ENCODE assay signal across 9 mouse cellular contexts in the genomic region with DNA sequence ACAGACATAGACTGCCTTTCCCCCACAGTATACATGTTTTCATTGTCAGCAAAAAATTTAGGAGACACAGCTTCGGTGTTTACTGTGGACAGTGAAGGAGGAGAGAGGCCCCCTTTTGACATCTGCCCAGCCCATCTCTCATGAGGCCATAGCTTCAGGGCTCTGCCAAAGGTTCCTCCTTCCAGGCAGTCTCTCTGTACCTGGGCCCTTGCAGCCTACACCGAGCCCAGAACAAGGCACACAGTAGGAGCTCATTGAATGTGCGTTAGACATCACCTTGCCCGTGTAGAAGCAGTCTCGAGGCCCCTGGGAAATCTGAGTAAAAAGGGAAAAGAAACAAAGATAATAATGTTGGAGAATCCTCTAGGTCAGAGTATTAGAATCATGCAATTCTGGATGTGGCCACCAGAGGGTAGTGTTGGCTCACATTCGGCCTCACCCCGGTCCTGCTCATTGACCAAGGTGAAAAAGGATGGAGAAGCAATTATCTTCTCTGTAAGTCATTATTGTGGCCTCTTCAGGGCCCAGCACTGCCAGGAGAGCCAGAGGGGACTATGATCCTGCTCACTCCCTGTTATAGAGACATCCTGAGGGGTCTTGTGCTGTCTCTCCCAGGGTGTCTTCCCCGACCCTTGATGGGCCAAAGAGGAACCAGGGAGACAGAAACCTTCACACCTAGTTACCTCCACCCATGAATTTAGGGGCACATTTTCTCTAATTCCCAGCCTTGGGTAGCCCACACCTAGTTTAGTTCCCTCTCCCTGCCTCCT. TPM values are rescaled to one million over a fixed set of nuclear protein-coding genes. Genes with fewer than 3 reads are reported as not detected.
A peak's percentile ranks its signal among the peaks of the same experiment; 100 is the strongest.
DNase-seq lines count a peak whose midpoint lies in the region; ATAC-seq lines count a peak whose summit lies in the region.
"Had no signal": no experiment of that assay in that cellular context is flagged by ENCODE, and none has a peak within 500 bp of the region (broad histone marks: within the 10 kb centered on the region; RNA-seq: fewer than 3 reads in every experiment).

No protein-coding gene starts in this region.

- H3K27me3 ChIP-seq in limb, embryonic 10.5 days (ENCODE audit: low read depth, poor library complexity, severe bottlenecking) = peaks cover 49% of the 10 kb centered on the region

- intact Hi-C loops in gastrocnemius, postnatal 36 days (cut with DNase I) = loop anchor here (1.0 to 5.0 kb wide), 3 partner anchors 46 to 190 kb away; a partner anchor contains a TSS

- H3K4me3 ChIP-seq in limb, embryonic 10.5 days = no peak overlapping the region
- H3K4me3 ChIP-seq: embryonic facial prominence, embryonic 13.5 days had no signal

- no peaks in the 10 kb centered on the region for H3K36me3 ChIP-seq in limb, embryonic 10.5 days
- H3K36me3 ChIP-seq: embryonic facial prominence, embryonic 13.5 days had no signal

- H3K9me3 ChIP-seq in limb, embryonic 10.5 days (replicated peaks) = no peaks in the 10 kb centered on the region
- H3K9me3 ChIP-seq: embryonic facial prominence, embryonic 13.5 days had no signal

- H3K27ac ChIP-seq in limb, embryonic 10.5 days = no peak overlapping the region
- H3K27ac ChIP-seq: embryonic facial prominence, embryonic 13.5 days had no signal

- 16% methylated on average over 8 of the region's 8 CpGs for WGBS in limb, embryonic 10.5 days

- peaks cover 12% of the 10 kb centered on the region for H3K4me1 ChIP-seq in limb, embryonic 10.5 days

- ATAC-seq in monocyte, adult 5-6 weeks (replicated peaks; ENCODE audit: insufficient number of reproducible peaks, low FRiP score, low TSS enrichment, poor library complexity, severe bottlenecking) = peak; percentile 76

- peak; percentile 66 for DNase-seq in A20 (ENCODE audit: low read depth, low spot score)
- peak; percentile 78 for DNase-seq in adrenal gland, adult 2 months
- DNase-seq in embryo, embryonic 10.5 days (ENCODE audit: low spot score) = peak; percentile 90
- peak; percentile 70 for DNase-seq in gastrocnemius, postnatal 36 days
- DNase-seq in kidney, adult 18-20 months = peak; percentile 80
- DNase-seq in limb, embryonic 10.5 days (ENCODE audit: low spot score) = peak; percentile 86
- peak; percentile 72 to 90 for DNase-seq in spleen, postnatal 4 days (ENCODE audit: low spot score in 2 of 2)

RNA-seq across cellular contexts. Expression of a gene that starts 6.5 kb away (rescaled TPM):
- total RNA-seq in adrenal gland, adult 2 months (2021) = 10 to 100 TPM; 34.6 to 62.1 TPM
- polyA plus RNA-seq in adrenal gland, adult 2 months (2012; rRNA removed) = 28.5 and 32.8 TPM in 2 replicates
- under 1 TPM in 1 of 2 experiments, not detected in 1; 0.23 TPM for total RNA-seq in gastrocnemius, postnatal 36 days (2021)
- 0.85 and 1.3 TPM in 2 replicates for polyA plus RNA-seq in limb, embryonic 10.5 days (2016; fragmentation: Nextera tagmentation; extraction: Ambion mirVana)
- total RNA-seq in monocyte, adult 5-6 weeks (2017) = 1.3 to 2.7 TPM in 2 of 3 replicates, not detected in the other

RNA-seq across cellular contexts. Expression of a gene that starts 28.2 kb away (rescaled TPM):
- not detected for total RNA-seq in adrenal gland, adult 2 months (2021)
- polyA plus RNA-seq in adrenal gland, adult 2 months (2012; rRNA removed) = not detected in 2 replicates
- total RNA-seq in gastrocnemius, postnatal 36 days (2021) = not detected
- polyA plus RNA-seq in limb, embryonic 10.5 days (2016; fragmentation: Nextera tagmentation; extraction: Ambion mirVana) = not detected in 2 replicates
- not detected in 3 replicates for total RNA-seq in monocyte, adult 5-6 weeks (2017)

RNA-seq across cellular contexts. Expression of a gene that starts 35.2 kb away (rescaled TPM):
- total RNA-seq in adrenal gland, adult 2 months (2021) = 10 to 100 TPM; 67.0 to 94.3 TPM
- 275 and 284 TPM in 2 replicates for polyA plus RNA-seq in adrenal gland, adult 2 months (2012; rRNA removed)
- 10 to 100 TPM; 73.8 to 80.2 TPM for total RNA-seq in gastrocnemius, postnatal 36 days (2021)
- polyA plus RNA-seq in limb, embryonic 10.5 days (2016; fragmentation: Nextera tagmentation; extraction: Ambion mirVana) = 35.6 and 41.8 TPM in 2 replicates
- 14.7 to 28.8 TPM (median 21.2 TPM) in 3 replicates for total RNA-seq in monocyte, adult 5-6 weeks (2017)

RNA-seq across cellular contexts. Expression of a gene that starts 42.7 kb away (rescaled TPM):
- 1,000 to 10,000 TPM; 1,002 to 1,252 TPM for total RNA-seq in adrenal gland, adult 2 months (2021)
- polyA plus RNA-seq in adrenal gland, adult 2 months (2012; rRNA removed) = 121 and 147 TPM in 2 replicates
- total RNA-seq in gastrocnemius, postnatal 36 days (2021) = 1,000 to 10,000 TPM in 1 of 2 experiments, 100 to 1,000 TPM in 1; 947 to 1,138 TPM
- polyA plus RNA-seq in limb, embryonic 10.5 days (2016; fragmentation: Nextera tagmentation; extraction: Ambion mirVana) = 1,486 and 1,565 TPM in 2 replicates
- total RNA-seq in monocyte, adult 5-6 weeks (2017) = 374 to 712 TPM (median 492 TPM) in 3 replicates

RNA-seq across cellular contexts. Expression of a gene that starts 52.2 kb away (rescaled TPM):
- total RNA-seq in adrenal gland, adult 2 months (2021) = 10 to 100 TPM; 20.3 to 40.8 TPM
- 76.3 and 107 TPM in 2 replicates for polyA plus RNA-seq in adrenal gland, adult 2 months (2012; rRNA removed)
- 1 to 10 TPM; 3.6 to 4.1 TPM for total RNA-seq in gastrocnemius, postnatal 36 days (2021)
- 33.9 and 45.3 TPM in 2 replicates for polyA plus RNA-seq in limb, embryonic 10.5 days (2016; fragmentation: Nextera tagmentation; extraction: Ambion mirVana)
- total RNA-seq in monocyte, adult 5-6 weeks (2017) = 0.64 to 5.3 TPM (median 3.1 TPM) in 3 replicates
